Mouse (Mus musculus): ENCODE data around the gene Sytl3. TPM values are rescaled to one million over a fixed set of nuclear protein-coding genes. Genes with fewer than 3 reads are reported as not detected.

Gene Sytl3
- polyA plus RNA-seq, 1 experiment from 2014 or later = 2.5 TPM

GRCm38 (mm10) chr17:6776576-6776975, 117.7 kb downstream of the Sytl3 start:
- peaks cover 37% of the 10 kb centered on the region for H3K4me1 ChIP-seq (replicated peaks; ENCODE audit: insufficient read depth, low read length)
- H3K27me3 ChIP-seq (ENCODE audit: insufficient read depth, low read length) = no peaks in the 10 kb centered on the region
- H3K36me3 ChIP-seq (ENCODE audit: insufficient read depth, low read length) = no peaks in the 10 kb centered on the region
- ATAC-seq (replicated peaks; ENCODE audit: low FRiP score, low read depth) = no peak
- no peak for TF ChIP-seq CTCF (IDR thresholded peaks at IDR 0.05; ENCODE audit: low read depth)
- H3K9ac ChIP-seq (ENCODE audit: low read depth, low read length) = no peak overlapping the region
- H3K4me2 ChIP-seq (ENCODE audit: low read length) = 0 out of 2 replicates have a peak overlapping the region, but pooled peaks have one; percentile 18
- 39% methylated on average over 5 of the region's 5 CpGs for WGBS
- H3K4me3 ChIP-seq (replicated peaks; ENCODE audit: low read depth, low read length) = no peak overlapping the region
- no peaks in the 10 kb centered on the region for H3K9me3 ChIP-seq (replicated peaks; ENCODE audit: low read length)
- peak overlapping the region; percentile 54; the same call in 1 of the 2 replicates for H3K27ac ChIP-seq
- no peak for DNase-seq (ENCODE audit: low spot score)

GRCm38 (mm10) chr17:6777061-6777460, 118.2 kb downstream of the Sytl3 start:
- H3K4me2 ChIP-seq (ENCODE audit: low read length) = no peak overlapping the region
- peaks cover 32% of the 10 kb centered on the region for H3K4me1 ChIP-seq (replicated peaks; ENCODE audit: insufficient read depth, low read length)
- 59% methylated on average over 6 of the region's 6 CpGs for WGBS
- ATAC-seq (replicated peaks; ENCODE audit: low FRiP score, low read depth) (no peak), DNase-seq (ENCODE audit: low spot score) (no peak)
- H3K9me3 ChIP-seq (replicated peaks; ENCODE audit: low read length) = no peaks in the 10 kb centered on the region
- H3K27ac ChIP-seq = peak overlapping the region; percentile 54; the same call in 1 of the 2 replicates
- no peak overlapping the region for H3K9ac ChIP-seq (ENCODE audit: low read depth, low read length)
- H3K36me3 ChIP-seq (ENCODE audit: insufficient read depth, low read length) = no peaks in the 10 kb centered on the region
- H3K27me3 ChIP-seq (ENCODE audit: insufficient read depth, low read length) = no peaks in the 10 kb centered on the region
- TF ChIP-seq CTCF (IDR thresholded peaks at IDR 0.05; ENCODE audit: low read depth) = no peak
- no peak overlapping the region for H3K4me3 ChIP-seq (replicated peaks; ENCODE audit: low read depth, low read length)

- no peaks in the 10 kb centered on the region for H3K36me3 ChIP-seq (ENCODE audit: insufficient read depth, low read length)
- peak overlapping the region; percentile 57 for H3K27ac ChIP-seq
- no peak overlapping the region for H3K4me3 ChIP-seq (replicated peaks; ENCODE audit: low read depth, low read length)
- peak overlapping the region; percentile 87; the same call in 1 of the 2 replicates for H3K4me2 ChIP-seq (ENCODE audit: low read length)
- no peak for DNase-seq (ENCODE audit: low spot score)
- no peak for TF ChIP-seq CTCF (IDR thresholded peaks at IDR 0.05; ENCODE audit: low read depth)
- H3K9ac ChIP-seq (ENCODE audit: low read depth, low read length) = no peak overlapping the region
- H3K9me3 ChIP-seq (replicated peaks; ENCODE audit: low read length) = no peaks in the 10 kb centered on the region
- ATAC-seq (replicated peaks; ENCODE audit: low FRiP score, low read depth) = no peak
- 59% methylated on average over 12 of the region's 12 CpGs for WGBS
- no peaks in the 10 kb centered on the region for H3K27me3 ChIP-seq (ENCODE audit: insufficient read depth, low read length)
- peaks cover 25% of the 10 kb centered on the region for H3K4me1 ChIP-seq (replicated peaks; ENCODE audit: insufficient read depth, low read length)
Observed at GRCm38 (mm10) chr17:6777629-6778331, 118.9 kb downstream of the Sytl3 start.

GRCm38 (mm10) chr17:6778332-6778683, 119.4 kb downstream of the Sytl3 start:
- peaks cover 21% of the 10 kb centered on the region for H3K4me1 ChIP-seq (replicated peaks; ENCODE audit: insufficient read depth, low read length)

GRCm38 (mm10) chr17:6778771-6779509, 120.0 kb downstream of the Sytl3 start:
- Histone ChIP-seq H3K36me3 (ENCODE audit: insufficient read depth, low read length) (no peaks in the 10 kb centered on the region), H3K4me2 (ENCODE audit: low read length) (peak overlapping the region; percentile 87), H3K9ac (ENCODE audit: low read depth, low read length) (peak overlapping the region; percentile 91; the same call in 1 of the 2 replicates), H3K4me1 (replicated peaks; ENCODE audit: insufficient read depth, low read length) (peaks cover 14% of the 10 kb centered on the region), H3K27me3 (ENCODE audit: insufficient read depth, low read length) (no peaks in the 10 kb centered on the region), H3K9me3 (replicated peaks; ENCODE audit: low read length) (no peaks in the 10 kb centered on the region), H3K4me3 (replicated peaks; ENCODE audit: low read depth, low read length) (peak overlapping the region; percentile 88), H3K27ac (peak overlapping the region; percentile 85)
- DNase-seq (ENCODE audit: low spot score) (peak; percentile 90), ATAC-seq (replicated peaks; ENCODE audit: low FRiP score, low read depth) (peak; percentile 67)
- 2% methylated on average over 23 of the region's 23 CpGs for WGBS
- no peak for TF ChIP-seq CTCF (IDR thresholded peaks at IDR 0.05; ENCODE audit: low read depth)

More at GRCm38 (mm10) chr17:6778332-6778683, 119.4 kb downstream of the Sytl3 start:
- peak; percentile 92 for DNase-seq (ENCODE audit: low spot score)
- peak overlapping the region; percentile 87 for H3K4me2 ChIP-seq (ENCODE audit: low read length)
- WGBS = under 1% methylated on average over 9 of the region's 9 CpGs
- TF ChIP-seq CTCF (IDR thresholded peaks at IDR 0.05; ENCODE audit: low read depth) = peak; percentile 79
- H3K27me3 ChIP-seq (ENCODE audit: insufficient read depth, low read length) = no peaks in the 10 kb centered on the region
- no peaks in the 10 kb centered on the region for H3K36me3 ChIP-seq (ENCODE audit: insufficient read depth, low read length)
- peak overlapping the region; percentile 88 for H3K4me3 ChIP-seq (replicated peaks; ENCODE audit: low read depth, low read length)
- H3K9me3 ChIP-seq (replicated peaks; ENCODE audit: low read length) = no peaks in the 10 kb centered on the region
- no peak for ATAC-seq (replicated peaks; ENCODE audit: low FRiP score, low read depth)
- H3K9ac ChIP-seq (ENCODE audit: low read depth, low read length) = peak overlapping the region; percentile 91; the same call in 1 of the 2 replicates
- peak overlapping the region; percentile 85 for H3K27ac ChIP-seq

- no peak for TF ChIP-seq CTCF (IDR thresholded peaks at IDR 0.05; ENCODE audit: low read depth)
- Histone ChIP-seq H3K9me3 (replicated peaks; ENCODE audit: low read length) (no peaks in the 10 kb centered on the region), H3K4me3 (replicated peaks; ENCODE audit: low read depth, low read length) (peak overlapping the region; percentile 88), H3K27me3 (ENCODE audit: insufficient read depth, low read length) (no peaks in the 10 kb centered on the region), H3K36me3 (ENCODE audit: insufficient read depth, low read length) (no peaks in the 10 kb centered on the region), H3K27ac (peak overlapping the region; percentile 85), H3K4me1 (replicated peaks; ENCODE audit: insufficient read depth, low read length) (peaks cover 13% of the 10 kb centered on the region), H3K9ac (ENCODE audit: low read depth, low read length) (peak overlapping the region; percentile 91), H3K4me2 (ENCODE audit: low read length) (peak overlapping the region; percentile 87)
- ATAC-seq (replicated peaks; ENCODE audit: low FRiP score, low read depth) (no peak), DNase-seq (ENCODE audit: low spot score) (no peak)
- WGBS = 22% methylated on average over 7 of the region's 7 CpGs
Observed at GRCm38 (mm10) chr17:6779632-6780031, 120.7 kb downstream of the Sytl3 start.
